Mouse (Mus musculus): ENCODE results near the gene Dab2ip.

Gene Dab2ip

DNA sequence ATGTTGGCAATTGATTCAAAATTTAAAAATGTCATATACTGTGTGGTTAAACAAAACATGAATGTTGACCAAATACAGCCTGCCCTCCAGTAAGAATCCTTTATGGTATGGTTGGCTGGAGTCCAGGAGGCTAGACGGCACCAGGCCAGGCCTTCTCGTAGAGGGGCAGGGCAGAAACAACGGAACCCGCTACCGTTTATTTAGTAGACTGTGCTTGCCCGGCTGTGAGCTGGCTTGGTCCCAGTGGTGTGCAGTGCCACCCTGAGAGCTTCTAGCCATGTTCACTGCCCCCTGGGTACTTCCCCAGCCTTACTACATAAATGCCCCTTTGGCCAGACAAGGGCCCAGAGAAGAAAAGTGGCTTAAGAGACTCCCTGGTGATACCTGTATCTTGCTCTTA is 122.8 kb downstream of the Dab2ip start:
- no peak for DNase-seq (ENCODE audit: extremely low read depth, low read depth)

DNA sequence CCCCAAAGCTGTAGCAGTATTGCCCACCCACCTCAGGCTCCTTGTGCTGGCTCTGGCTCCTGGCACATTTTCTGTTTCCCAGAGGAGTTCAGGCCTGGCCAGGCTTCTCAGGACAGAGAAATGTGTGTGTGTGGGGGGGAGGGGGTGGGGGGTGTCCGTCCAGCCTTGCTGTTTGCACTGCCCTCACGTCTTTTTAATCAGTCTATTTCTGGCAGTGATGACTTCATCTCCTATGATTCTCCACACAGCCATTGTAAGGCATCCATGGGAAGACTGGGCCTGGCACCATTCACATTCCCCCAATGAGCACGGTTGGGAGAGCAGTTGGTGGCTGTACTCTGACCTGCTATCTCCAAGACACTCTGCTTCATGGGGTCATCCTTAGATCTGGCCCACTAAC is 125.9 kb downstream of the Dab2ip start:
- no peak for DNase-seq (ENCODE audit: extremely low read depth, low read depth)

DNA sequence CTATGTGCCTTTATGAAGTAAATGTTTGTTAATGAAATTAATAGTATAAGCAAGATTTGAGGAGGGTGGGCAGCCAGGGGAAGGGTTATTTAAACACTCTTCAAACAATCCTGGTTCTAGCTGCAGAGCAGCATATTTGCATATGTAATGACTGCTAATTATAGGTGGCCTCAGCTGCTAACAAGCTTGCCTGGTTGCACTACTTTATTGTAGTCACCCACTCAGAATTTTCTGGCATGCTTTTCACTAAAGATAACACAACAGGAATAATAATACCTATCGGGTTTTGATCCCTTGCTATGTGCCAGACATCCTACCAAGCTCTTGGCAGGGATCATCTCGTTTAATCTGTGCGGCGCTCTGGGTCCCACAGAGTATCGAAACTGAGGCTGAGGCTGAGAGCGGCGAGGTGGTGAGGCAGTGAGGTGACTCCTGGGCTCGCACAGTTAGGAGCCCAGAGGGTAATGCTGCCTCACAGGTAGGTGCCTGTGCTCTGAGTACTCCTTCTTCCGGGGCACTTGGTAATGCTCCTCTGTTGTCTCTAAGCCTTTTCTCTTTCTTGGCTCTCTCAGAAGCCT is 126.8 kb downstream of the Dab2ip start:
- no peak for DNase-seq (ENCODE audit: extremely low read depth, low read depth)

DNA sequence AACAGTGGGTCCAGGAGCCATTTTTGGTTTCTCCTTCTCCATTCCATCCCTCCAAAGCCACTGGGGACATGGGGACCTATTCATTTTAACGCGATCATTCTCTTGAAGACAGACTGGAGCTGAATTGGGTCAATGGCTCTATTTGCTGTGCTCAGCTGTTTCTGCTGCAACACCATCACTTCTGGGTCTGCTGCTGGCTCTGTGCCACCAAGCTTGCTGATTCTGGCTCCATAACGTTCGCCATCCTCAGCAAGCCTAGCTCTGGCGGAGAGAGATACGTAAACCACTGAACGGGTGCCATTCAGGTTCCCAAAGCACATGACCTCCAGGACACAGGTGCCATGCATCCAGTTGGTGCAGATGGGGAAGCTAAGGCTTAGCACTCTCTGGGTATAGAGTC is 128.0 kb downstream of the Dab2ip start:
- no peak for DNase-seq (ENCODE audit: extremely low read depth, low read depth)

DNA sequence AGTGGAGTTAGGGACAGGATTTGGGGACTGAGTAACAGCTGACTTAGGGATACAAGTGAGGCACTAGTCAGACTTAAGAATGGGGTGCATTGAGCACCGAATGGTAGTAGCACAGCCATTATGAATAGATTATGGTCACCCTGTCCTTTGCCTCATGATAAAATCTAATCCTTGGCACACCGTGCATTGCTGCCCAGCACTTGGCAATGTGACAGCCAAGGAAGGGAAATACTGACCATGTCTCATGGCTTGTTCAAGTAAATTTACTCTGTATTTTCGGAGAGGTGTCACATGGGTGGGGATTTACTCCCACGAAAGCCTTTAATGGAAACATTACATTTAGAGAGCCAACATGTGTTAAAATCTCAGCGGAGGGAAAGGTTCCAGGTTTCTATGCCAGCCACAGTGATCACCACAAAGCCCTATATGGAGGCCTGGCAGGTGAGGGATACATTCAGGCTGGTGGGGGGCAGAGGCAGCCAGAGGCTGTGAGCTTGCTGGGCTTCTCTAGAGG is 129.5 kb downstream of the Dab2ip start:
- no peak for DNase-seq (ENCODE audit: extremely low read depth, low read depth)

DNA sequence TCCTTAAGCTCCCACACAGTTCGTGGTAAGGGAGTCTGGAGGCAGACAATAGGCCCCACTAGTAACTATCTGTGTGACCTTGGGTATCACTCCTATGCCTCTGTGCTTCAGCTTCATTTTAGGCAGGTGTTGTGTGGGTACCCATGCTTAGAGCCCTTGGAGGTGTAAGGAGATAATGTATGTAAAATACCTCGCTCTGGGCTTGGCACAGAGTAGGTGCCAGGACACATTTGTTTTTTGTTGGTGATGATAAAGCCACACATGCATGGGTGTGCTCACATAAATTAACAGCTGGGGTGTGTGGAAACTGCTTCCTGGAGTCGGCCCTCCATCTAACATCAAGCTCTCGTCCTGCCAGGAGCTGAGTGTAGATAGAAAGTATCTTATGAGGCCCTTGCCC is 130.1 kb downstream of the Dab2ip start:
- DNase-seq (ENCODE audit: extremely low read depth, low read depth): no peak

DNA sequence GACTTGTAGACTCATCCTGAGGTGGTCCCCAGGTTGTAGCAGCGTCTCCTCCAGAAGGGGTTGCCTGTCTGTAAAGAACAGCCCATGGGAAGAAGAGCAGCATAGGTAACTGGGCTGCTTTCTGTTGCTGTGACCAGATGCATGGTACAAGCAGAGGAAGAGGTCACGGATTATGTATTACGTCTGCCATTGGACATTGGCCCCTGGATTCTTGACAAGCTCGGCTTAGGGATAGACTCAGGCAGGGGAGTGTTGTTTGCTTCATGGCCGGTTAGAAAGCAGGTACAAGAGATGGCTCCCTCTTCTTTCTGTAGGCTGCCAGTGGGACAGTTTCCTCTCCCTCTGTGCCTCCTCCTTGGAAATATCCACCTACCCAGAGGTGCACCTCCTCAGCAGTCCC is 130.5 kb downstream of the Dab2ip start:
- DNase-seq (ENCODE audit: extremely low read depth, low read depth): no peak

DNA sequence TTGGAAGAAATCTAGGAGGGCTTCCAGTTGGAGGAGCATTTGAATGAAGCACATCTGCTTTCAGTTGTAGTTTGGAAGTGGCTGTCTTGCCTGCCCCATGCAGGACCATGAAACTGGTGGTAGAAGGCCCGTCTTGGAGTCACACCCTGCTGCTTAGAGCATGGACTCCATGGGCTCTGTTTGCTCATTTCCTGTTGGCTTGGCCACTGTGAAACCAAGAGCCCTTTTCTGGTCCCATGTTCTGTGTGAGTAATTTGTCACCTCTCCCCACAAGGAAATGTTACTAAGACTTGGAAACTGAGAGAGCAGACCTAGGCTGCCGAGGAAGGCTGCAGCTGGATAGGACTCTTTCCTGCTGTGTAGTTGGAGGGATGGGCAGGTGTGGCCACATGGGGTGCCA is 131.8 kb downstream of the Dab2ip start:
- no peak for DNase-seq (ENCODE audit: extremely low read depth, low read depth)

DNA sequence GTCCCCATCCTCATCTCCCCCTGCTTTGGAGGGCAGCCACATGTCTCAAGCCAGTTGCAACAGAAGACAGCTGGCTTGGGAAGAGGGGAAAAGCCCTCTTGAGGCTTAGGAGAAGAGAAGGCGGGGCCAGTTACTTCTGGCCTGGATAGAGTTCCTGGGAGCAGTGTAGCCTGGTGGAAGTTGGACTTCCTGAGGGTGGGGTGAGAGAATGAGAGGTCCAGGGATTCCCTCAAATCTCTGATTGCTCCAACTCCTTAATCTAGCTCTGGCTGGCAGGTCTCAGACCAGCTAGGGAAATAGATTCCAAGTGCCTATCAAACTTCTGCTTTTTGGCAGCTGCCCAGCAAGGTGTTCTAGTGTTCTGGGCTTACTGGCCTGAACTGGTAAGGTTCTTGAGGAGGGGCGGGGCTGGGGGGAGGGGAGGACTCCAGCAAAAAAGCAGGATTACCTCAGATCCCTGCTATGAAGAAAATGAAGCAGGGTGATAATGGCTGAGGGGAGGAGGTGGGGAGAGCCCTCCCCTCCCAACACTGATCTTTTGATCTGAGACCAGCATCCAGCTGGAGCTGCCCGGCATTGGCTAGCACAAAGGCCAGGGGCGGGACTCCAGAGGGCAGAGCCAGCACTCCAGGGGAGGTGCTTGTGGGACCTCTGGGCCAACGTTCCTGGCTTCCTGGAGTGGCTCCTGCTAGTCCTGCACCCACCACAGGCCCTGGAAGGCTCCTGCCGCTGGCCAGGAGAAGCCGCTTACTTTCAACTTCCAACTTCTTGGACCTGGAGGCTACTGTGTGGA is 133.4 kb downstream of the Dab2ip start:
- DNase-seq (ENCODE audit: extremely low read depth, low read depth): peak; percentile 17

DNA sequence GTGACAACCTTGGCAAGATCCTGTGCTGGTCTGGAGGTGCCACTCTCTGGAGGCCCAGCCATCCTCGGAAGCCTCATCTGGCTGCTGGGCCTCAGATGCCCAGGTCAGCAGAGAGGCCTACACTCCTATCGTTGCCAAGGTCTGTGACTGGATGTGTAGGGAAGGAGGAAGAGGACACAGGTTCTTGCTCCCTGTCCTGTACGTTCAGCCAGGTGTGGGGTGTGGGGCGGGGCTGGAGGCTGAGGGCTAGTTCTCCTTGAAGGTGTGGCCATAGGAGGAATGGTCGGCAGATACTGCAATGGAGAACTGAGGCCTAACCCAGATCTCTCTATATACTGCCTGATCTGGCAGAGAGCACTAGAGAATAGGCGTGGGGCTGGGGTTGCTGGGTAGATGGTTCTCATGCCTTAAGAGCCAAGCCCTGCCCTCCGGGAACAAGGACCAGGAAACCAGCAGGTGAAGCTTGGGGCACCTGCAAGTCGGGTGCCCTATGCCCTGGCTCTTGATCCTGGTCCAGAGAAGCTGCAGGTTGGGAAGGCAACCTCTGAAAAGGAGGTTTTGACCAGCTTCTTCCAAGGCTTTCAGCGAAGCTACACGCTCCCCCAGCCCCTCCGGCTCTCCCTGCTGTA is 134.3 kb downstream of the Dab2ip start:
- DNase-seq (ENCODE audit: extremely low read depth, low read depth): no peak

DNA sequence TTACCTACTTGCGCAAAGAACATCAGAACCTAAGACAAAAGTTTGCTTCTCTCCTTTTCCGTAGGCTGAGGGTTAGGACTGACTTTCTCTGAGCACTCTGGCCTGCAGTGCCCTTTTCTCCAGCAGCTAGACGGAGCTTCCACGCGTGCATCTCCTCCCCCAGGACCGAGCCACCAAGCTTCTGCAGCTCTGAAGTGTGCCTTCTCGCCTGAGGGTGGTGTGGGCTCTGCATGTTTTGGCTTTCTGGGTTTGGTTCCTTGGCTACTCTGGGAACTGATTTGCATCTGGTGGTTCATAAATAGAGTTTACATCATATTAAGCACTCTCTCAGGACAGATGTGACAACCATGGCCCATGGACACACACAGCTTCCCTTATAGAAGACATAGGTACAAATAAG is 135.0 kb downstream of the Dab2ip start:
- no peak for DNase-seq (ENCODE audit: extremely low read depth, low read depth)

DNA sequence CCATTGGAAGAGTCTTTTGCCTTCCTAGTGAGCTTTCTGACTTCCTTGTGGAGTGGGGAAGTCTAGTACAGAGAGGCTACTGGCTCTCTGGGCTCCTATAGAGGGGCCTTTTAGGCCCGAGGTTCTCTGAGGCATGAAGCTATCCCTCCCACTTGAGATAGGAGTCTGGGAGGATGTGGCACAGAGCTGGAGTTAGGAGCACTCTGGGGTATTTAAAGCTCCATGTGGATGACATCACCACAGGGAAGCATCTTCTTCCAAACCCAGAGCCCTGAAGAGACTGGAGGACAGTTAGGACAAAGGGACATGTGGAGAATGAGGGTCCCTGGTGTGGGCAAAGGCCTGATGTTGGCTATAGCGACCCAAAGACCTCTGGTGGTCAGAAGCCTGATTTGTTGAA is 136.0 kb downstream of the Dab2ip start:
- DNase-seq (ENCODE audit: extremely low read depth, low read depth): no peak

DNA sequence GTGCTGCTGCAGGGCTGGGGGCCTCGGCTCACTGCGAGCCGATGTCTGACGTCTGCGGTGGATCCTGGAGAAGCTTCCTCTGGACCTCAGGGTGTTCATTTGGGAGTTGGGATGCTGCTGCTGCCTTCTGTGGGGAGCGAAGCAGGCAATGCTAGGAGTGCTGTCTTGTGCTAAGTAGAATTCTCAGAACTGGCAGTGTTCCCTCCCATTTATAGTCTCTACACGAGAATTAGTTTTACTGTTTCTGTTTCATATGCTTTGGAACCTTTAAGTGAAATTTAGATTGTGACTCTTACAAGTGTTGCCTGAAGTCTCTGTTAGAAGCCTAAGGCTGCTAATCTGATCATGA is 138.1 kb downstream of the Dab2ip start:
- no peak for DNase-seq (ENCODE audit: extremely low read depth, low read depth)

DNA sequence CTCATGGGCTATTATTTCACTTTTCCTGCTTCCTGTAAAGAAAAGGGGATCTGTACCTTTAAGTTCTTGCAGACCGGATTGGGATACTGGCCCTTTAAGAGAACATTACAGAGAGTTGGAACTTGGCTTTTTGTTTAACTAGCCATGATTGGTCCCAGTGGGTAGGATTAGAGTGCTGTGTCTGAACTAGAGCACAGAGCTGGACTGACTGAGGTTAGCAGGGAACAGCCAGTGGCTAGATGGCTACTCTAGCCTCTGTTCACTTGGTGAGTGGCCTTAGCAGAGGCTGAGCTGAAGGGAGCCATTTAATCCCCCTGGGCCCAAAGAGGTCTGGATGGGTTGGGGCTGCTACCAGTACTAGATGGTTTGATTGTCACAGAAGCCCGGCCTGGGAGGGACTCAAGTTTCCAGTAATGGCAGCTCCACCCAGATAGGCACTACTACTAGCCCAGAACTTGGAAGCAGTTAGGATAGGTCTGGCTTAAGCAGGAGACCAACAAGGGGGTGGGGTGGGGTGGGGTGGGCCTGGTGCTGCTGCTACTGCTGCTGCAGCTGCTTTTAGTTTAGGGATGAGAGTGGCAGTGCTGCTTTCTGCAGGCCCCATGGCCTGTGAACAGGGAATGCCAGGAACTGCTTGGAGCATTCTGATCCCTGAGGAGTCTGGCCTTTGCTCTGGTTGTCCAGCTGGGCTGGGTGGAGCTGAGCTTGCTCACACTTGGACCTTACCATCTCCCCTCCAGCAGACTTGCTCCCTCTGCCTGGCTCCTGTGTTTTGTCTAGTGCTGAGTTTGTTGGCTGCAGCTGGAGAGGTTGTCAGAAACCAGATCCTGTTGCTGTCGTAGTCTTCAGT is 138.7 kb downstream of the Dab2ip start:
- no peak for DNase-seq (ENCODE audit: extremely low read depth, low read depth)

DNA sequence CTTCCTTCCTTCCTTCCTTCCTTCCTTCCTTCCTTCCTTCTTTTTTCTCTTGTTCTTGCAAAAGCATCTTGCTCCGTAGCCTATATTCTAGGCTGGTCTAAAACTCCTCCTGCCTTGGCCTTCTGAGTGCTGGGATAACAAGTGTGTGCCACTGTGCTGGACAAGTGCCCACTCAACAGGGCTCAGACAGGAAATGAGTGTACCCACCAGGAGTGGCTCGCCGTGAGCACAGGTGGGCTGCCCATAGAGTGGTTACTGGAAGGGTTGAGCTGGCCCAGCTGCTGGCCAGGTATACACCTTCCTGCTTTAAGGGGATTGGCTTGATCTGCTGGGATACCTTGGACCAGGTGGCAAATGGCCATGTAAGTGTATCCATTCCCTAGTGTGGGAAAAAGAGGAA is 139.7 kb downstream of the Dab2ip start:
- DNase-seq (ENCODE audit: extremely low read depth, low read depth): no peak

DNA sequence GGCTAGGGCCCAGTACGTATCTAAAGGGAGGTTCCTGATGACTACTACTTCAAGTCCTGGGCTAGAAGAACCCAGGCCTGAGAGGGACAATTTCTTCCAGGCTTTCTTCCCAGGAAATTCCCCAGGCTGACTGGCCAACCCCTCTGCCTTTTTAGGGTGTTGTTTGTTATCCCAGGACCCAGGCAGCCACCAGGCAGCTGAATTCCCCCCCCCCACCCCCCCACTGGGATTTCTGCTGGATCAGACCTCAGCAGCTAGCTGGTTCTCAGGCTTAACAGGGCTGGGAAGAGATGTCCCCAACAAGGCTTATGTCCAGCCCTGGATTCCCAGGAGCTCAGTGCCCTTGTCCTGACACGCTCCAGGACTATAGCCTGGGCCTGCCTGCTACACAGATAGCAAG is 142.9 kb downstream of the Dab2ip start:
- no peak for DNase-seq (ENCODE audit: extremely low read depth, low read depth)

DNA sequence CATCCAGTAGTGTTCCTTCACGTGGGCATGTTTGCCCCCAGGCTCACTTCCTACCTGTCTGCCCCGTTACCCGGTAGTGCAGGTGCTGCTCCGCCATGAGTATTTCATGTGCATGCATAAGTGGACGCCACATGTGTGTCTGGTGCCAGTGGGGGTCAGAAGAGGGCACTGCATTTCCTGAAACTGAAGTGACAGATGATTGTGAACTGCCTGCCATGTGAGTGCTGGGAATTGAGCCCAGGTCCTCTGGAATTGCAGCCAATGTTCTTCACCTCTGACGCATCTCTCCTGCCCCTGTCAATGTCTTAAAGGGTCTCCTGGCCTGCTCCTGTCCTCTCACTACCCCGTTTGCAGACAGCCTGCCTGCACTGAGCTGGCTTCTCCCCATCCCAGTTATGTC is 143.9 kb downstream of the Dab2ip start:
- DNase-seq (ENCODE audit: extremely low read depth, low read depth): no peak

DNA sequence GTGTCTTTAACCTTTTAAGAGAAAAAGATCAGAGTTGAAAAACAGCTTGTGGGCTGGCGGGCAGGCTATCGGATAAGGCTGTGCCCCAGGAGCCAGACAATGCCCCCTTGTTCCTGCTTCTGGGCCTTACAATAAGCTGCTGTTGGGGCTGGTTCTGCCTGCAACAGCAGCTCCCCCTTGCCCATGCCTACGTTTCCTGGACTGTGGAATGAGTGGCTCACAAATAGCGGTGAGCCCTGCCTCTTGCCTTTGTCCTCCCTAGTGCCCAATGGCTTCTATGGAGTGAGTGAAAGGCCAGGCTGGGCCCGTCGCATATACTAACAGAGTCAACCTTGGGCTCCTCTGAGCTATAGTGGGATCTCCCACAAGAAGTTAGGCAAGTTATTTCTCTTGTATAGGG is 144.5 kb downstream of the Dab2ip start:
- no peak for DNase-seq (ENCODE audit: extremely low read depth, low read depth)

DNA sequence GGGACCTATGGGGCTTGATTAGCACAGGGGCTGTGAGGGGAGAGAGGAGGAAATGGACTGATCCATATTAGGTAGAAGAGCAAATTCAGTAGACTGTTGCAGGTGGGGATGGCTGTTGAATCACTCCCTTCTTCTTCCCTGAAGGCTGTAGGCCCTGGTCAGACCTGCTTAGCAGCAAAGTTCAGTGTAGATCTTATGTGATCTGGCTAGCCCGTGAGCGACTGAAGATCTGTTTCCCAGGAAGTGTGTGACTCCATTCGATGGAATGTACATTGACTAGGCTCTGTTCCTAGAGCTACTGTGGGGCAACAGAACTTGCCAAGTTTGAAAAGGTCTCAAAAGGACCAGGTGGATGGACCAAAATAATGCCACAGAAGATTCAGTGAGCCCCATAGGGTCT is 145.2 kb downstream of the Dab2ip start:
- no peak for DNase-seq (ENCODE audit: extremely low read depth, low read depth)

DNA sequence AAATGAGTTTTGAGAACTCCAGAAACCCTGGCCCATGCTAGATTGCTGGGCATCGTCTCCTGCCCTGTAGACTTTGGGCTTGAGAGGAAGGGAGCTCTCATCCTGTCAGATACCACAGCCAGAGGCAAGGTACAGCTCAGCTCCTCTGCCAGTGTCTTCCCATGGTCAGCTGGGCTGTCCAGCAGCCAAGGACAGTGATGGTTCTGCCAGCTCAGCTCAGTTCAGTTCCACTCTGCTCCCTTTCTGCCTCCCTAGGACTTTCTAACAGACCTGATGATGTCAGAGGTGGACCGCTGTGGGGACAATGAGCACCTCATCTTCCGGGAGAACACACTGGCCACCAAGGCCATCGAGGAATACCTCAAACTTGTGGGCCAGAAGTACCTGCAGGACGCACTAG is 154.5 kb downstream of the Dab2ip start:
- no peak for DNase-seq (ENCODE audit: extremely low read depth, low read depth)

DNA sequence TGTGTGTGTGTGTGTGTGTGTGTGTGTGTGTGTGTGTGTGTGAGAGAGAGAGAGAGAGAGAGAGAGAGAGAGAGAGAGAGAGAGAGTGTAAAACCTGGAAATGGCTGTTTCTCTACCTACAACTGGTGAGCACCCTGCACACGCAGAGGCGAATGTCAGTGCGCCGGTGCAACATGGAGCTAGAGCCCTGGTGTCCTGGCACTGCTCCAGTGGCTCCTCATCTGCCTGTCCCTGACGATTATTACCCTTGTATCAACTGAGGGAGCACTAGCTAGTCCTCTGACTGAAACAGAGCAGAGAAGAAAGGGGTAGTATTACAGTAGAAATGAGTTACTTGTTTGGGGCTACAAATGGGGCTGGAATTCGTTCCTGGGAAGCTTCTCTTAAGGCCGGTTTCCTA is 155.4 kb downstream of the Dab2ip start:
- DNase-seq (ENCODE audit: extremely low read depth, low read depth): no peak

DNA sequence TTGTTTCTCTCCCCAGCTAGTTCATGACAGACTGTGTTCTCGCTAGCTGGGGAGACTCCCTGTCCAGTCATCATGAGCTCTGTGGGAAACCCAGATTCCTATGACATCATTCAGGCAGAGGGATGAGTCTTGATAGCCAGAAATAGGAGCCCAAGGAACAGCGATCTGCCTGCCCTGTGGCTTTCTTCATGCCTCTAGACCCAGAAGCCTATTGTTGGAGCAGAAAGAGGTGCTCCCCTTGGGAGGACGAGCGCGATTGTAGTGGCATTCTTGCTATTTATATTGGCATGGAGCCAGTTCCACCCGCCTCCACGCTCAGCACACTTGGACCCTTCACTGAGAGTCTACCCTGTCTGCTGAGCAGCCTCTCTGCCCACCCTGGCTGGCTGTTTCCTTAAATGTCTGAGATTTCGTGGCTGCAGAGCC is 156.7 kb downstream of the Dab2ip start:
- no peak for DNase-seq (ENCODE audit: extremely low read depth, low read depth)

All from MEL-GATA-1-ER (cell line).